Mouse (Mus musculus): Measurements from ENCODE around the gene Ift122. TPM values are rescaled to one million over a fixed set of nuclear protein-coding genes. Genes with fewer than 3 reads are reported as not detected.

The Ift122 gene
- polyA plus RNA-seq (2016; fragmentation: Nextera tagmentation; extraction: Ambion mirVana), result 24.6 and 28.7 TPM in 2 replicates

- H3K4me1 ChIP-seq, result peaks cover 19% of the 10 kb centered on the region
- ATAC-seq (ENCODE audit: low FRiP score, low read depth), result peak; percentile 98
- peak within 1 kb of the TSS; percentile 61 for H3K9ac ChIP-seq
- WGBS, result under 1% methylated on average over 51 of the region's 51 CpGs
- peak within 1 kb of the TSS; percentile 71 for H3K4me2 ChIP-seq (replicated peaks)
- H3K9me3 ChIP-seq, result no peaks in the 10 kb centered on the region
- peak within 1 kb of the TSS; percentile 51 for H3K27ac ChIP-seq
- peak within 1 kb of the TSS; percentile 53 for H3K4me3 ChIP-seq
- peaks cover 11% of the 10 kb centered on the region for H3K36me3 ChIP-seq
- no peaks in the 10 kb centered on the region for H3K27me3 ChIP-seq (replicated peaks)
These were observed at the start of gene Ift122, which contains the start of gene Mbd4 for GRCm38 (mm10) chr6:115853091-115853813. Gene Ift122 (plus strand): TSS chr6:115853470. Gene Mbd4 (minus strand): TSS chr6:115853371.

- no peaks in the 10 kb centered on the region for H3K27me3 ChIP-seq (replicated peaks)
- H3K4me3 ChIP-seq, result no peak overlapping the region
- H3K9ac ChIP-seq, result no peak overlapping the region
- no peak overlapping the region for H3K27ac ChIP-seq
- H3K9me3 ChIP-seq, result no peaks in the 10 kb centered on the region
- WGBS, result 47% methylated on average over 16 of the region's 16 CpGs
- 0 out of 2 replicates have a peak, but pooled peaks have one; percentile 19 for ATAC-seq (ENCODE audit: low FRiP score, low read depth)
- H3K36me3 ChIP-seq, result peaks cover 79% of the 10 kb centered on the region
- H3K4me1 ChIP-seq, result peaks cover 20% of the 10 kb centered on the region
- H3K4me2 ChIP-seq (replicated peaks), result no peak overlapping the region
These were observed 49.5 kb upstream of the Ift122 start for GRCm38 (mm10) chr6:115803541-115804382.

- Histone ChIP-seq H3K9ac (no peak overlapping the region), H3K27ac (no peak overlapping the region), H3K36me3 (peaks cover 70% of the 10 kb centered on the region), H3K4me1 (peaks cover 20% of the 10 kb centered on the region), H3K4me3 (no peak overlapping the region), H3K9me3 (no peaks in the 10 kb centered on the region), H3K4me2 (replicated peaks) (no peak overlapping the region), H3K27me3 (replicated peaks) (no peaks in the 10 kb centered on the region)
- no peak for ATAC-seq (ENCODE audit: low FRiP score, low read depth)
- WGBS, result 60% methylated on average over 10 of the region's 10 CpGs
These were observed 48.7 kb upstream of the Ift122 start for GRCm38 (mm10) chr6:115804432-115805192.

- Histone ChIP-seq H3K9me3 (no peaks in the 10 kb centered on the region), H3K4me1 (peaks cover 20% of the 10 kb centered on the region), H3K27ac (peak overlapping the region; percentile 96; the same call in 1 of the 2 replicates), H3K4me2 (replicated peaks) (peak overlapping the region; percentile 89), H3K36me3 (peaks cover 42% of the 10 kb centered on the region), H3K27me3 (replicated peaks) (no peaks in the 10 kb centered on the region), H3K9ac (peak overlapping the region; percentile 98), H3K4me3 (peak overlapping the region; percentile 97)
- no peak for ATAC-seq (ENCODE audit: low FRiP score, low read depth)
- 4% methylated on average over 15 of the region's 15 CpGs for WGBS
These were observed 45.6 kb upstream of the Ift122 start for GRCm38 (mm10) chr6:115807464-115808195.

- H3K4me3 ChIP-seq, result peak overlapping the region; percentile 97
- no peak for ATAC-seq (ENCODE audit: low FRiP score, low read depth)
These were observed 45.1 kb upstream of the Ift122 start for GRCm38 (mm10) chr6:115808196-115808487.

GRCm38 (mm10) chr6:115808488-115809231, 44.6 kb upstream of the Ift122 start, which contains the start of gene Rpl32:
Gene Rpl32 (minus strand): TSS chr6:115808747.
- WGBS, result under 1% methylated on average over 47 of the region's 47 CpGs
- H3K9ac ChIP-seq, result peak within 1 kb of the TSS; percentile 98
- peaks cover 20% of the 10 kb centered on the region for H3K4me1 ChIP-seq

More at GRCm38 (mm10) chr6:115808196-115808487, 45.1 kb upstream of the Ift122 start:
- Histone ChIP-seq H3K9me3 (no peaks in the 10 kb centered on the region), H3K4me1 (peaks cover 20% of the 10 kb centered on the region), H3K27ac (peak overlapping the region; percentile 96), H3K36me3 (peaks cover 39% of the 10 kb centered on the region), H3K27me3 (replicated peaks) (no peaks in the 10 kb centered on the region), H3K4me2 (replicated peaks) (peak overlapping the region; percentile 89), H3K9ac (peak overlapping the region; percentile 98)
- under 1% methylated on average over 22 of the region's 22 CpGs for WGBS

GRCm38 (mm10) chr6:115811606-115812005, 41.7 kb upstream of the Ift122 start:
- Histone ChIP-seq H3K4me2 (replicated peaks) (no peak overlapping the region), H3K4me1 (peaks cover 9% of the 10 kb centered on the region), H3K4me3 (no peak overlapping the region), H3K36me3 (peaks cover 9% of the 10 kb centered on the region), H3K9me3 (no peaks in the 10 kb centered on the region), H3K27ac (no peak overlapping the region), H3K9ac (no peak overlapping the region), H3K27me3 (replicated peaks) (no peaks in the 10 kb centered on the region)
- no peak for ATAC-seq (ENCODE audit: low FRiP score, low read depth)
- 71% methylated on average over 8 of the region's 8 CpGs for WGBS

More at GRCm38 (mm10) chr6:115808488-115809231, 44.6 kb upstream of the Ift122 start, which contains the start of gene Rpl32:
- Histone ChIP-seq H3K27ac (peak within 1 kb of the TSS; percentile 96), H3K9me3 (no peaks in the 10 kb centered on the region), H3K4me2 (replicated peaks) (peak within 1 kb of the TSS; percentile 89), H3K27me3 (replicated peaks) (no peaks in the 10 kb centered on the region), H3K4me3 (peak within 1 kb of the TSS; percentile 97), H3K36me3 (peaks cover 37% of the 10 kb centered on the region)
- ATAC-seq (ENCODE audit: low FRiP score, low read depth), result peak; percentile 83

- WGBS, result 37% methylated on average over 4 of the region's 4 CpGs
- ATAC-seq (ENCODE audit: low FRiP score, low read depth), result 0 out of 2 replicates have a peak, but pooled peaks have one; percentile 21
These were observed 39.2 kb upstream of the Ift122 start for GRCm38 (mm10) chr6:115814104-115814503.

GRCm38 (mm10) chr6:115815041-115815440, 38.2 kb upstream of the Ift122 start:
- Histone ChIP-seq H3K9ac (no peak overlapping the region), H3K4me1 (no peaks in the 10 kb centered on the region), H3K36me3 (no peaks in the 10 kb centered on the region), H3K9me3 (no peaks in the 10 kb centered on the region), H3K4me3 (no peak overlapping the region), H3K4me2 (replicated peaks) (no peak overlapping the region), H3K27me3 (replicated peaks) (no peaks in the 10 kb centered on the region), H3K27ac (no peak overlapping the region)
- WGBS, result 78% methylated on average over 4 of the region's 4 CpGs
- ATAC-seq (ENCODE audit: low FRiP score, low read depth), result no peak

More at GRCm38 (mm10) chr6:115814104-115814503, 39.2 kb upstream of the Ift122 start:
- H3K4me3 ChIP-seq, result no peak overlapping the region
- H3K4me1 ChIP-seq, result no peaks in the 10 kb centered on the region
- H3K4me2 ChIP-seq (replicated peaks), result no peak overlapping the region
- no peaks in the 10 kb centered on the region for H3K27me3 ChIP-seq (replicated peaks)
- H3K9ac ChIP-seq, result no peak overlapping the region
- no peak overlapping the region for H3K27ac ChIP-seq
- H3K9me3 ChIP-seq, result no peaks in the 10 kb centered on the region
- no peaks in the 10 kb centered on the region for H3K36me3 ChIP-seq

- H3K9me3 ChIP-seq, result no peaks in the 10 kb centered on the region
These were observed 35.1 kb upstream of the Ift122 start for GRCm38 (mm10) chr6:115818129-115818528.

More at GRCm38 (mm10) chr6:115818129-115818528, 35.1 kb upstream of the Ift122 start:
- Histone ChIP-seq H3K4me3 (no peak overlapping the region), H3K27ac (no peak overlapping the region), H3K36me3 (no peaks in the 10 kb centered on the region), H3K27me3 (replicated peaks) (0 out of 2 replicates have a peak, but pooled peaks cover 3% of the 10 kb centered on the region), H3K4me1 (no peaks in the 10 kb centered on the region), H3K9ac (no peak overlapping the region), H3K4me2 (replicated peaks) (no peak overlapping the region)
- no peak for ATAC-seq (ENCODE audit: low FRiP score, low read depth)
- 81% methylated on average over 2 of the region's 2 CpGs for WGBS

All from neural tube, embryonic 12.5 days (tissue).